Mouse (Mus musculus) left cerebral cortex, postnatal 10 days (tissue): ENCODE measurements around the gene 1700030K09Rik. TPM values are rescaled to one million over a fixed set of nuclear protein-coding genes. Genes with fewer than 3 reads are reported as not detected.

Experiments used
- DNase-seq, 2 experiments: peaks; one replicate each; pipeline ENCODE4 v3.0.0; 2021 to 2022; ENCODE audit warnings: low spot score in 2 of 2, mixed read lengths in 1 of 2; ENCODE audit errors: extremely low spot score in 1 of 2
- intact Hi-C: fragments of 180-260 bp; cut with DNase I; formaldehyde crosslinking; loops from one replicate; pipeline ENCODE4 v1.15.1; 2025
- total RNA-seq, 2 experiments: library from RNA; stranded (reverse); gene quantifications; 2 replicates each; pipeline ENCODE4 v1.2.3; 2021

The 1700030K09Rik gene
- total RNA-seq, 2 experiments from 2014 or later = 12.8 to 13.6 TPM

GRCm38 (mm10) chr8:72455317-72455716 lies 11.6 kb downstream of the 1700030K09Rik start:
- no peak for DNase-seq
- intact Hi-C loops = no loop called here

DNA sequence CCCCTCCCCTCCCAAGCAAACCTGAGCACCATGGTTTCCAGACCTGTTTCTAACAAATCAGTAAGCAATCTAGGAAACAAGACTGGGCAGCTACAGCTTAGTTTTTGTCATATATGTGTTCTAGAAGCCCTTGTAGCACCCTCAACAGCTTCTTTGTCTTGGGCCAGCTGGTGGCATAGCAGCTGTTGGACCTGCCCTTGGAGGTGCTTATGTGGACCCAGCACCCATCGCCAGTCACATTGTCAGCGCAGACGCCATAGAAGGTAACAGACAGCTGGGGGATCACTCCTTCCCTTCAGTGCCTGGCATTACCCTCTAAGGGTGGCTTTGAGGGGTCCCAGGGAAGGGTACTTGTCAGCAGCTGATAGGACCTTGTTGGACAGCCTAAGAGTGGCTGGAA lies 14.1 kb downstream of the 1700030K09Rik start:
- intact Hi-C loops = no loop called here
- DNase-seq = no peak

- DNase-seq = no peak
- intact Hi-C loops = no loop called here
Measured at GRCm38 (mm10) chr8:72458457-72458856, 14.8 kb downstream of the 1700030K09Rik start.

- intact Hi-C loops = loop anchor here (5.0 kb wide), 1 partner anchor 73 kb away; no protein-coding TSS in a partner anchor
Measured at GRCm38 (mm10) chr8:72459881-72460533, 16.3 kb downstream of the 1700030K09Rik start.

DNA sequence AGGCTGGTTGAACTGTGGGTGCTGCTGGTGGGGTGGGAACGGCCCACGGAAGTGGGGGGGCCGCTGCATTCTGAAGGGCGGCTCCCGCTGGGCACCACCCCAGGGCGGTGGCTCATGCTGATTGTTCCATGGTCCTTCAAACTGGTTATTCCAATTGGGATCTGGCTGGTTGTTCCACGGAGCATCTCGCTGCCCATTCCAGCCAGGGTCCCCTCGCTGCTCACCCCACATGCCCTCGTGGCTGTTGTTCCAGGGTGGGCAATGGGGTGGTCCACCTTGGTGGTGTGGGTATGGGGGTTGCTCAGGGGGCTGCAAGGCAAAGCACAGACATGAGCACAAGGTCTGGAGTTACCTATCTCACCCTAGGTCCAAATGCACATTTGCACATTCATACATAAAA lies 20.5 kb downstream of the 1700030K09Rik start:
- intact Hi-C loops = loop anchor here (5.0 kb wide), 1 partner anchor 77 kb away; no protein-coding TSS in a partner anchor

More at GRCm38 (mm10) chr8:72459881-72460533, 16.3 kb downstream of the 1700030K09Rik start:
- DNase-seq = no peak

GRCm38 (mm10) chr8:72469243-72469642 lies 25.6 kb downstream of the 1700030K09Rik start:
- intact Hi-C loops = no loop called here
- DNase-seq = no peak

More for the DNA sequence above, 20.5 kb downstream of the 1700030K09Rik start:
- no peak for DNase-seq

DNA sequence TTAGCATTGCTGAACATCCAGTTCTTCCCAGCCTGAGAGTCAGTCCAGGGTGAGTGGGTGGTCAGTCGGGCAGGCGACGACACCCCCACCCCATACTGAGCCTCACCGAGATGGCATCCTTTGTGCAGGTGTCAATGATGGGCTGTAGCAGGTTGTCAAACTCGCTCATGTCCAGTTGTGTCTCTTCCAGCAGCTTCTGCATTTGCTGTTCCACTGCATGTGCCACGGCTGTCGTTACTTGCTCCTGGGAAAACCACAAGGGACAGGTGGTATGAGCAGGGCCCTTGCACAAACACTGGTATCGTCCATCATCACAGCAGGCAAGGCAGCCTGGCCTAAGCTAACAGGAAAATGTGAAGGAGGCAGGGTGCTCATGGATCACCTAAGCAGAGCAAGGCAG lies 26.3 kb downstream of the 1700030K09Rik start:
- DNase-seq = no peak
- intact Hi-C loops = no loop called here

- DNase-seq = peak in 1 of 2 experiments; percentile 54
- intact Hi-C loops = no loop called here
Measured at GRCm38 (mm10) chr8:72470684-72471083, 27.0 kb downstream of the 1700030K09Rik start.

DNA sequence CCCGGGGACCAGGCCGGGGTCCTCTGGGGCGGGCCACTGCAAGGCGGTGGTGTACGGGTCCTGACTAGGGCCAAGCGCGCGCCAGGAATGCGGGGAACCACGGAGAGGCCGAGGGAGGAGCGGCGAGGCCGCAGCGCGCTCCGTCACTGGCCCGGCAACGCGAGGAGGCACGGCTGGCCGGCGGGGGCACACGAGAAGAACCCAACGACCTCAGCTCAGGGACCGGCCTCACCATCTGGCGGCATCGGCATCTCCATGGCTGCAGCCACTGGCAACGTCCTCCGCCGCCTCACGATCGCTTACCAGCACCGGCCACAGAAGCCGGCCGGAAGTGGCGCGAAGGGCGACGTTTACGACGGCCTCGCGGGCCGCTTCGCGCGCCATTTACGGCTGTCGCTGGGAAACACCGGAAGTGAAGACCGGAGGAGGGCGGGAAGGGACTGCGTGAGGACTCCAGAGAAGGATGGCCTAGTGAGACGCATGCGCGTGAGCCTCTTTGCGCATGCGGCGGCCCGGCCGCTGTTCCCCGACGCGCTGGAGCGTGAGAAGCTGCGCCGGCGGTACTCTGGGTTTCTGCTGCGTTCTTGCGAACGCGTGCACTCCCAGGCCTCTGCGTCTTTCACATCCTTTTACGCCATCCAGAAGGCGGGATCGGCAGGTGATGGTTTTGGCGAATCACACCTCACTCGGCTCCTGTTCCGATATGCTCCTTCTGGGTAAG lies 31.3 kb downstream of the 1700030K09Rik start, which contains the start of gene Cherp:
TSS of gene Cherp (minus strand) at position 401 of the 721 bp plus-strand sequence.
- intact Hi-C loops = no loop called here

GRCm38 (mm10) chr8:72485456-72486199 lies 41.9 kb downstream of the 1700030K09Rik start:
- intact Hi-C loops = no loop called here
- peak in 1 of 2 experiments; percentile 78 for DNase-seq

More for the DNA sequence above, 31.3 kb downstream of the 1700030K09Rik start, which contains the start of gene Cherp:
- DNase-seq = peak; percentile 97 to 98

DNA sequence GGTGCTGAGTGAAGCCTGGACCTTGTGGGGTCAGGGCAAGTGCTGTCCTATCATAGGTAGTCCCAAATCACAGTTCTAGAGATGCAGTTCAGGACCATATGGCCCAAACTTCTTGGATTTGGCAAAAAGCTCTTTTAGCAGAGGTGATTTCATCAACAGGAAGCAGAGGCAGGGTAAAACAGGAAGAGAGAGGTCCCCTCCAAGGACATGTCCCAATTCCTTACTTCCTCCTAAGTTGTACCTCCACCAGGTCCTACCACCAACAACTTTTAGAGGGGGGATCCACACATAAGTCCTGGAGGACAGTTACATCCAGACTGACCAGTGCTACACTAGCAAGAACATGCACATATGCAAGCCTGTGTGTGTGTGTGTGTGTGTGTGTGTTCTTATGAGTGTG lies 43.3 kb downstream of the 1700030K09Rik start:
- no peak for DNase-seq
- intact Hi-C loops = no loop called here

DNA sequence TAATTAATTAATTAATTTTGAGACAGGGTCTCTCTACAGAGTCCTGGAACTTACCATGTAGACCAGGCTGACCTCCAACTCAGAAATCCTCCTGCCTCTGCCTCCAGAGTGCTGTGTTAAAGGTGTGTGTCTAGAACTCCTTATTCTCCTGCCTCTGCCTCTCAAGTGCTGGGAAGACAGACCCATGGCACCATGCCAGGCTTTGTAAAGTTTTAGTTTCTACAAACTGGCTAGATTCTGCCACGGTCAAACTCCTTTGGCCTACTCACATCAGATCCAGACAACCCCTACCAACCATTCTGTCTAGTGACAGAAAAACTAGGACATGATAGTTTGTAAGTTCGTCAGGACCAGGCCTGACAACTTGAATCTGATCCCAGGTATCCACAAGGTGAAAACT lies 47.3 kb downstream of the 1700030K09Rik start:
- intact Hi-C loops = loop anchor here (5.0 kb wide), 1 partner anchor 56 kb away; the partner anchor contains the start of gene Med26
- peak in 1 of 2 experiments; percentile 31 for DNase-seq

GRCm38 (mm10) chr8:72491680-72492621 lies 48.3 kb downstream of the 1700030K09Rik start, which contains the start of gene Slc35e1:
Gene Slc35e1 (minus strand): TSS chr8:72492614.
- DNase-seq = peak in 1 of 2 experiments; percentile 61
- intact Hi-C loops = loop anchor here (5.0 kb wide), 1 partner anchor 55 kb away; the partner anchor contains the start of gene Med26

DNA sequence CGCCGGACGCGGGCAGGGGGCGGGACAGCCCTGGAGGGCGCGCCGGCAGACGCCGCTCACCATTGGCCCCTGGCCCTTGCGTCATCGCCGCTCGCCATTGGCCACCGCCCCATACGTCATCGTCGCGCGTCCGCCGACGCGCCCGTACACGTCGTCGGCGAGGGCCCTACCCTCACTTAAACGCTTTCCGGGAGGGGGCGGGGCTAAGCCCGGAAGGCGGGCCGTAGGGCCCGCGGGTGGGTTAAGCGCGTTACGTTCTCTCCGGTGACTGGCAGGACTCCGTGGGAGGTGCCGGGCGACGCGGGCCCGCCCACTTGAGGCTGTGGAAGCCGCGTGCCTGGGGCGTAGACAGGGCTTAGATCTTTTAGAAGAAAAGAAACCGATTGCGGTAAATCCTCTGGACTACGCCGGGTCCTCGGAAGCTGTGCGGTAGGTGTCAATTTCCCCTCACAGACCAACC lies 49.0 kb downstream of the 1700030K09Rik start:
- intact Hi-C loops = loop anchor here (5.0 kb wide), 1 partner anchor 55 kb away; the partner anchor contains the start of gene Med26
- DNase-seq = peak; percentile 98 to 99

GRCm38 (mm10) chr8:72493381-72493780 lies 49.7 kb downstream of the 1700030K09Rik start:
- intact Hi-C loops = loop anchor here (5.0 kb wide), 1 partner anchor 54 kb away; the partner anchor contains the start of gene Med26
- DNase-seq = no peak

GRCm38 (mm10) chr8:72495411-72496111 lies 51.9 kb downstream of the 1700030K09Rik start:
- intact Hi-C loops = no loop called here
- no peak for DNase-seq

- peak in 1 of 2 experiments; percentile 40 for DNase-seq
- intact Hi-C loops = no loop called here
Measured at GRCm38 (mm10) chr8:72496217-72496616, 52.5 kb downstream of the 1700030K09Rik start.
